Mouse (Mus musculus) heart, embryonic 11.5 days (tissue): ENCODE results near the gene Slc24a3. TPM values are rescaled to one million over a fixed set of nuclear protein-coding genes. Genes with fewer than 3 reads are reported as not detected.

Source experiments
- ATAC-seq: fragments of 200-750 bp; cut with Nextera tagmentation; replicated peaks from 2 replicates; pipeline ENCODE4 v1.8.0; 2017; ENCODE audit warnings: moderate library complexity; ENCODE audit not compliant: insufficient number of reproducible peaks, low FRiP score, low TSS enrichment
- H3K27ac ChIP-seq: fragments of 300-500 bp; sonication (generic); 2 replicates; pipeline ENCODE4 v1.5.1; 2014; ENCODE audit warnings: mild to moderate bottlenecking, low read depth, low read length
- H3K27me3 ChIP-seq: fragments of 300-500 bp; sonication (generic); 2 replicates; pipeline ENCODE4 v1.6.1; 2014; ENCODE audit warnings: mild to moderate bottlenecking, low read length, mixed read lengths; ENCODE audit not compliant: control insufficient read depth, insufficient read depth
- H3K36me3 ChIP-seq: fragments of 300-500 bp; sonication (generic); 2 replicates; pipeline ENCODE4 v1.6.1; 2014; ENCODE audit warnings: mild to moderate bottlenecking, low read length, moderate library complexity, mixed read lengths; ENCODE audit not compliant: control insufficient read depth, insufficient read depth
- H3K4me1 ChIP-seq: fragments of 300-500 bp; sonication (generic); 2 replicates; pipeline ENCODE4 v1.6.1; 2014; ENCODE audit warnings: low read length; ENCODE audit not compliant: control insufficient read depth, insufficient read depth
- H3K4me2 ChIP-seq: fragments of 300-500 bp; sonication (generic); 2 replicates; pipeline ENCODE4 v1.6.1; 2014; ENCODE audit warnings: mild to moderate bottlenecking, moderate library complexity
- H3K4me3 ChIP-seq: fragments of 300-500 bp; sonication (generic); 2 replicates; pipeline ENCODE4 v1.5.1; 2014; ENCODE audit warnings: low read depth, low read length
- H3K9ac ChIP-seq: fragments of 300-500 bp; sonication (generic); 2 replicates; pipeline ENCODE4 v1.6.1; 2014; ENCODE audit warnings: mild to moderate bottlenecking, low read depth, low read length, moderate library complexity
- H3K9me3 ChIP-seq: fragments of 300-500 bp; sonication (generic); replicated peaks from 2 replicates; pipeline ENCODE4 v1.6.1; 2016; ENCODE audit warnings: low read length; ENCODE audit not compliant: control insufficient read depth
- WGBS: fragments of 180-500 bp; shearing (Covaris S2); extraction: QIAGEN DNeasy Blood & Tissue Kit; methylation state at CpG from one replicate; pipeline ENCODE4 v1.1.7; 2014; ENCODE audit not compliant: insufficient replicate concordance; 5-methylcytosine and 5-hydroxymethylcytosine counted together
- polyA plus RNA-seq: library from polyadenylated mRNA; unstranded; fragments of >200 nt; fragmentation: Nextera tagmentation; extraction: Ambion mirVana; gene quantifications from 2 replicates; pipeline ENCODE4 v1.2.1, GENCODE M21; 2014

Gene Slc24a3
- polyA plus RNA-seq, 1 experiment from 2014 or later: 1.7 TPM

GRCm38 (mm10) chr2:145613705-145614104, 446.2 kb downstream of the Slc24a3 start:
- Histone ChIP-seq H3K9me3 (no peaks in the 10 kb centered on the region), H3K9ac (no peak overlapping the region), H3K4me1 (peaks cover 3% of the 10 kb centered on the region; the same call in 1 of the 2 replicates), H3K27ac (no peak overlapping the region), H3K27me3 (no peaks in the 10 kb centered on the region), H3K36me3 (no peaks in the 10 kb centered on the region), H3K4me2 (no peak overlapping the region), H3K4me3 (no peak overlapping the region)
- ATAC-seq: no peak
- WGBS: 84% methylated on average over 8 of the region's 8 CpGs

GRCm38 (mm10) chr2:145619688-145620087, 452.1 kb downstream of the Slc24a3 start:
- H3K9ac ChIP-seq: no peak overlapping the region
- 67% methylated on average over 4 of the region's 4 CpGs for WGBS

GRCm38 (mm10) chr2:145620709-145621108, 453.2 kb downstream of the Slc24a3 start:
- Histone ChIP-seq H3K4me2 (no peak overlapping the region; the same call in none of the 2 replicates), H3K27me3 (no peaks in the 10 kb centered on the region), H3K4me3 (no peak overlapping the region), H3K27ac (no peak overlapping the region), H3K9ac (no peak overlapping the region), H3K36me3 (no peaks in the 10 kb centered on the region), H3K9me3 (no peaks in the 10 kb centered on the region), H3K4me1 (peaks cover 13% of the 10 kb centered on the region; the same call in 1 of the 2 replicates)
- ATAC-seq: no peak

More at GRCm38 (mm10) chr2:145619688-145620087, 452.1 kb downstream of the Slc24a3 start:
- no peak overlapping the region for H3K27ac ChIP-seq
- no peak for ATAC-seq
- no peak overlapping the region for H3K4me3 ChIP-seq
- H3K27me3 ChIP-seq: no peaks in the 10 kb centered on the region
- no peak overlapping the region for H3K4me2 ChIP-seq
- H3K4me1 ChIP-seq: peaks cover 13% of the 10 kb centered on the region; the same call in 1 of the 2 replicates
- no peaks in the 10 kb centered on the region for H3K9me3 ChIP-seq
- H3K36me3 ChIP-seq: no peaks in the 10 kb centered on the region

GRCm38 (mm10) chr2:145621119-145621518, 453.6 kb downstream of the Slc24a3 start:
- H3K4me2 ChIP-seq: no peak overlapping the region; the same call in none of the 2 replicates
- 10% methylated on average over 9 of the region's 9 CpGs for WGBS
- no peak overlapping the region for H3K9ac ChIP-seq
- H3K27ac ChIP-seq: peak overlapping the region; percentile 15; the same call in 1 of the 2 replicates
- H3K9me3 ChIP-seq: no peaks in the 10 kb centered on the region
- H3K36me3 ChIP-seq: no peaks in the 10 kb centered on the region
- no peak overlapping the region for H3K4me3 ChIP-seq
- H3K27me3 ChIP-seq: no peaks in the 10 kb centered on the region
- no peak for ATAC-seq
- peaks cover 13% of the 10 kb centered on the region; the same call in 1 of the 2 replicates for H3K4me1 ChIP-seq

GRCm38 (mm10) chr2:145631123-145631798, 463.7 kb downstream of the Slc24a3 start:
- no peak overlapping the region for H3K4me2 ChIP-seq
- no peak overlapping the region for H3K9ac ChIP-seq
- H3K27me3 ChIP-seq: no peaks in the 10 kb centered on the region
- no peaks in the 10 kb centered on the region for H3K36me3 ChIP-seq
- H3K27ac ChIP-seq: no peak overlapping the region
- no peaks in the 10 kb centered on the region for H3K9me3 ChIP-seq
- WGBS: 83% methylated on average over 6 of the region's 6 CpGs
- ATAC-seq: no peak
- no peaks in the 10 kb centered on the region for H3K4me1 ChIP-seq
- no peak overlapping the region for H3K4me3 ChIP-seq

GRCm38 (mm10) chr2:145631799-145632174, 464.2 kb downstream of the Slc24a3 start:
- Histone ChIP-seq H3K4me2 (no peak overlapping the region), H3K27me3 (no peaks in the 10 kb centered on the region), H3K9ac (no peak overlapping the region), H3K9me3 (no peaks in the 10 kb centered on the region), H3K36me3 (no peaks in the 10 kb centered on the region), H3K4me1 (no peaks in the 10 kb centered on the region), H3K27ac (no peak overlapping the region), H3K4me3 (no peak overlapping the region)
- WGBS: 63% methylated on average over 4 of the region's 4 CpGs
- no peak for ATAC-seq

GRCm38 (mm10) chr2:145633811-145634210, 466.3 kb downstream of the Slc24a3 start:
- no peaks in the 10 kb centered on the region for H3K27me3 ChIP-seq
- H3K27ac ChIP-seq: no peak overlapping the region
- H3K36me3 ChIP-seq: no peaks in the 10 kb centered on the region
- 62% methylated on average over 5 of the region's 5 CpGs for WGBS
- H3K4me2 ChIP-seq: no peak overlapping the region
- no peak for ATAC-seq
- H3K4me1 ChIP-seq: no peaks in the 10 kb centered on the region
- H3K4me3 ChIP-seq: no peak overlapping the region
- H3K9ac ChIP-seq: no peak overlapping the region
- no peaks in the 10 kb centered on the region for H3K9me3 ChIP-seq

- no peak for ATAC-seq
- WGBS: 77% methylated on average over 21 of the region's 21 CpGs
- Histone ChIP-seq H3K9ac (no peak overlapping the region), H3K4me3 (no peak overlapping the region), H3K4me2 (no peak overlapping the region), H3K9me3 (no peaks in the 10 kb centered on the region), H3K27me3 (no peaks in the 10 kb centered on the region), H3K36me3 (no peaks in the 10 kb centered on the region), H3K27ac (no peak overlapping the region), H3K4me1 (no peaks in the 10 kb centered on the region)
Measured at GRCm38 (mm10) chr2:145640255-145640984, 472.9 kb downstream of the Slc24a3 start.
